Mouse (Mus musculus): Measurements from ENCODE around the gene Tyro3. TPM values are rescaled to one million over a fixed set of nuclear protein-coding genes. Genes with fewer than 3 reads are reported as not detected.

Gene Tyro3
- polyA plus RNA-seq (2015; fragmentation: Nextera tagmentation; extraction: Ambion mirVana), result 16.2 and 19.2 TPM in 2 replicates

DNA sequence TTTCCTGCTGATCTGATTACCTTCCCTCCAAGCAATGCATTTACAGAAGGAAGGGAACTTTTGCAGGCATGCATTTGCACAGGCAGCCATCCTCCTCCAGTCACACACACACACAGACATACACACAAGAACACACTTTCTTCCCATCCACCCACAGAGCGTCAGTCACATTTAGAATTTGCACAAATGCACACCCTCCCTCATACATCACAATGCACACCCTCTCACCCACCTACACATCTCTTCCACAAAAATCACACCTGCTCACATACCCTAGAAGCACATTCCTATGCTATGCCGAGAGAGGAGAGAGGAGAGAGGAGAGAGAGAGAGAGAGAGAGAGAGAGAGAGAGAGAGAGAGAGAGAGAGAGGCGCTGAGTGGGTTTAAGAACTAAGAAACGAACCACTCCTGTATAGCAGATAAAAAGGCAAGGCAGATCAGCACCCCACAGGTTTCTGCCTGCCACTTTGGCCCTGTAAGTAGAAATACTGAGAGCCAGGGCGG is at the start of gene Tyro3:
Gene Tyro3 (plus strand): TSS at position 455 of the 505 bp plus-strand sequence.
- 70% methylated on average over 5 of the region's 5 CpGs for WGBS
- H3K9ac ChIP-seq, result no peak within 1 kb of the TSS
- peaks cover 46% of the 10 kb centered on the region for H3K27me3 ChIP-seq
- H3K4me1 ChIP-seq (replicated peaks), result peaks cover 33% of the 10 kb centered on the region
- H3K9me3 ChIP-seq, result no peaks in the 10 kb centered on the region
- H3K36me3 ChIP-seq, result no peaks in the 10 kb centered on the region
- ATAC-seq (ENCODE audit: low read depth), result no peak
- no peak within 1 kb of the TSS for H3K4me3 ChIP-seq
- peak within 1 kb of the TSS; percentile 97; the same call in 1 of the 2 replicates for H3K4me2 ChIP-seq
- no peak within 1 kb of the TSS for H3K27ac ChIP-seq (replicated peaks)

DNA sequence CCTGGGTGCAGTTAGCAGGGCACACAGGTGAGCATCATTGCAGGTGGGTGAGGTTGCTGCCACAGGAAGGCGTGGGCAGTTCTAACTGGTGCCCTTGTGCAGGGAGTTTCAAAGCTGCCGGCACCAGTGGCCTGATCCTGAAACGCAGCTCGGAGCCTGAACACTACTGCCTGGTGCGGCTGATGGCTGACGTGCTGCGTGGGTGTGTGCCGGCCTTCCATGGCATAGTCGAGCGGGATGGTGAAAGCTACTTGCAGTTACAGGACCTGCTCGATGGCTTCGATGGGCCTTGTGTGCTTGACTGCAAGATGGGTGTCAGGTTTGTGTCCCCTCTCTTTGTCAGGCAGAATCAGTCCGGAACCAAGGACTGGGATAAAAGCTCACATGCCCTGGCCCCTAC is 48.3 kb upstream of the Tyro3 start:
- peaks cover 64% of the 10 kb centered on the region for H3K27me3 ChIP-seq

DNA sequence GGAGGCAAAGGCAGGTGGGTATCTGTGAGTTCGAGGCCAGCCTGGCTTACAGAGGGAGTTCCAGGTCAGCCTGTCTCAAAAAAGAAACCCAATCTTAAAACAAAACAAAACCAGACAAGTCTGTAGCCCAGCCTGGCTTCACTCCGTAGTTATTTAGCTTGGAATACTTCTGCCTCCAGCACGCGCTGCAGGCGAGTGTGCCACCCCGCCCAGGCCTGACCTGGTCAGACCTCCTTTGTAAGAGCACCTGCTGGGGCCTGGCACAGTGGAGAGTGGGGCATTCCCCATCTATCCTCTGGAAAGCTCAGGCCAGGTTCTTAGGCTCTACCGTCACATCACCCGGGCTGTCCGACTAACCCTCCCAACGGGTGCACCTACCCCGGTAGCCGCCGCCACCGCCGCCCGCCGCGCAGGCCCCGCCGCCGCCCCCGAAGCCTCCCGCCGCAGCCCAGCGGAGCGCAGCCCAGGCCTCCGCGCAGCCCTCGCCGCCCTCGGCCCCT is 39.9 kb upstream of the Tyro3 start:
- Histone ChIP-seq H3K9ac (peak overlapping the region; percentile 76), H3K9me3 (no peaks in the 10 kb centered on the region), H3K27me3 (peaks cover 63% of the 10 kb centered on the region), H3K36me3 (no peaks in the 10 kb centered on the region), H3K4me1 (replicated peaks) (peaks cover 15% of the 10 kb centered on the region), H3K4me2 (peak overlapping the region; percentile 99), H3K4me3 (peak overlapping the region; percentile 62), H3K27ac (replicated peaks) (no peak overlapping the region)
- ATAC-seq (ENCODE audit: low read depth), result 0 out of 2 replicates have a peak, but pooled peaks have one; percentile 12
- WGBS, result 3% methylated on average over 31 of the region's 31 CpGs

More for the DNA sequence above, 48.3 kb upstream of the Tyro3 start:
- no peak for ATAC-seq (ENCODE audit: low read depth)
- H3K36me3 ChIP-seq, result no peaks in the 10 kb centered on the region
- H3K4me1 ChIP-seq (replicated peaks), result peaks cover 8% of the 10 kb centered on the region
- no peak overlapping the region for H3K9ac ChIP-seq
- H3K4me3 ChIP-seq, result no peak overlapping the region
- no peak overlapping the region for H3K4me2 ChIP-seq
- H3K27ac ChIP-seq (replicated peaks), result no peak overlapping the region
- no peaks in the 10 kb centered on the region for H3K9me3 ChIP-seq
- 73% methylated on average over 13 of the region's 13 CpGs for WGBS

DNA sequence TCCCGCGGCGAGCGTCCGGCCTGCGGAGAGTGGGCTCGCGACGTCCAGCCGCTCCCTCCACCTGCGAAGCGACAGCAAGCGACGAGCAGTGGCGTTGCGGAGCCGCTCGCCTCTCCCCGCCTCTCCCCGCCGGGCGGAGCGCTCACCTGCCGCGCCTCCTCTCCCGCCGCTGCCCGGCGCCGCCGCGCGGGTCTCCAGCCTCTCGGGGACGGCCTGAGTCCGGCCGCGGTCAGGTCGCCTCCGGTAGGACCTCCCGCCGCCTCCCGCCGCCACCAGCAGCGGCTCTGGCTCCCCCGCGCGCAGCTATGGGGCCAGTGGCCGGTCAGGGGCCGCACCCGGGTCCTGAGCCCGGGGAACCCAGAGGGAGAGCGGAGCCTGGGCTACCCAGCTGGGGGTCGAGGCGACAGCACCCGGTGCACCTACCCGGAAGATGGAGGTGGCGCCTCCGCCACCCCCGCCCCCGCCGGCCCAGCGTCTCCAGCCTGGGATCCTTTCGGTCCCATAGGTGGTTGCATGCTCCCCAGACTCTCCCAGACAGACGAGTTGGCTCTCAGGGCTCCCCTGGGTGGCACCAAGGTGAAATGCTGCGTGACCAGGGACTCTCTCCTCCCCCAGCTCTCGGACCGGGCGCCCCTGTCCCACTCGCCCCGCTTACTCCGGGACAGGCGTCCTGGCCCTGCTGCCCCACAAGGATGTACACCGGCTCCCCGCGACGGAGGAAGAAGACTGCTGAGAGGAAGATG is 39.3 kb upstream of the Tyro3 start:
- Histone ChIP-seq H3K4me2 (peak overlapping the region; percentile 99), H3K27me3 (peaks cover 63% of the 10 kb centered on the region), H3K9ac (peak overlapping the region; percentile 76), H3K4me3 (peak overlapping the region; percentile 62), H3K4me1 (replicated peaks) (peaks cover 15% of the 10 kb centered on the region), H3K36me3 (peaks cover 1% of the 10 kb centered on the region; the same call in 1 of the 2 replicates), H3K9me3 (no peaks in the 10 kb centered on the region), H3K27ac (replicated peaks) (no peak overlapping the region)
- WGBS, result under 1% methylated on average over 49 of the region's 77 CpGs
- ATAC-seq (ENCODE audit: low read depth), result peak; percentile 49

DNA sequence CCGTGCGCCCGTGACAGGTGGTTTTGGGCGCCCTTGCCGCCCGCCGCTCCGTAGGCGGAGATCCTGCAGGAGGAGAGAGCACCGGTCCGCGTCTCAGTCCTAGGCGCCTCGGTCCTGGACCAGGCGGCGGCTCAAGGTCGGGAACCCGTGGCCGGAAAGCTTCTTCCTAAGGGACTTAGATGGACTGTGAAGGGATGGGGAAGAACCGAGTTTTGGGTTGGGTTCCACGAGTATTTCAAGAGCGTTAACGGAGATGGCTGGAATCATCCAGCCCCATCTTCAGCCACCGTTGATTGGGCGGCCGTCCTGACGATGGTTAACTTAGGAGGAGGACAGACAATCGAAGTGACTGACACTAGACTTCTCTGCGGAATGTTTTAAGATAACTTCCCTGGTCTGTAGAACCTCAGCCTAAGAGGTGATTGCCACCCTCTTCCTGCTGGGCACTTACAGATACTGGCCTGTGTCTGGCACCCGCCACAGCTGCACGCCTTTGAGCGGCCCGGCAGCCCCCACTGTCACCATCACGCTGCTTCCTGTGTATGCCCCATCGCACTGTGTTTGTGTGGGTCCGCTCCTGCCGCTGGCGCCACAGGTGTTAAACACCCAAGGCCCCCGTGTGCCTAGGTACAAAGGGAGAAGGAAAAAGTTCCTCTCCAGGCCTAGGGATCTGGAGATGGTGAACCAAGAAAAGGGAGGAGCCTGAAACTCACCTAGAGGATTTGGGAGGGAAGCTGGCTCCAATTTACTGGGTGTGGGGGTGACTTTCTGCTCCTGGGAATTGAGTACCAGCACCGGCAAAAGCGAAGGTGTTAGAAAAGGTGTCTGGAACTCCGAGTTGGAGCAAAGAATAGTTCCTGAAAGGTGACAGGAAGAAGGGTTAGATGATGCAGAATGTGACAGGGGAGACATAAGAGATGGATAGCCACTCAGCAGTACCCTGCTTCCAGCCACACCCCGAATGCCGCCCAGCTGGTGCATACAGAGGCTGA is 38.4 kb upstream of the Tyro3 start:
- 5% methylated on average over 44 of the region's 44 CpGs for WGBS
- Histone ChIP-seq H3K27ac (replicated peaks) (no peak overlapping the region), H3K36me3 (peaks cover 10% of the 10 kb centered on the region), H3K9ac (peak overlapping the region; percentile 76; the same call in 1 of the 2 replicates), H3K4me2 (peak overlapping the region; percentile 99), H3K4me1 (replicated peaks) (peaks cover 15% of the 10 kb centered on the region), H3K9me3 (no peaks in the 10 kb centered on the region), H3K27me3 (peaks cover 63% of the 10 kb centered on the region), H3K4me3 (peak overlapping the region; percentile 62)
- ATAC-seq (ENCODE audit: low read depth), result 0 out of 2 replicates have a peak, but pooled peaks have one; percentile 15

DNA sequence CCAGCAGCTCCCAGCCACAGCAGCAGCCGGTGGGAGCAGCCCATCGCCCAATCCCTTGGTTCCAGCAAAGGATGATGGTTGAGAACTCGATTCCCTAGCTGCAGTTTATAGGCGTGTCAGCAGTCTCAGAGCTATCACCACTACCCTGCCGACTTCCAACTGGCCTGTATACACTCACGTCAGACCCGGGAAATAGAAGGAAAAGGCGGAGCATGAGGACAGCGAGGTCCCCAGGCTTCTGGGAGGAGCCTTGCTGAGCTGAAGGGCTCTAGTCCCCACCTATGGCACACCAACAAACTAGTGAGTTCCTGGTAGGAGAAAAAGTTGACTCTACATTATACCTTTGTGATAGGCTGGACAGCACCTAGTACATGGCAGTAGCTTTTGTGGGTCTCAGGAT is 37.3 kb upstream of the Tyro3 start, which contains the start of gene Ltk:
Gene Ltk (minus strand): TSS at position 181 of the 400 bp plus-strand sequence.
- H3K9ac ChIP-seq, result no peak within 1 kb of the TSS
- peaks cover 63% of the 10 kb centered on the region for H3K27me3 ChIP-seq
- WGBS, result 8% methylated on average over 9 of the region's 9 CpGs
- H3K27ac ChIP-seq (replicated peaks), result no peak within 1 kb of the TSS
- H3K9me3 ChIP-seq, result no peaks in the 10 kb centered on the region
- H3K36me3 ChIP-seq, result peaks cover 21% of the 10 kb centered on the region
- ATAC-seq (ENCODE audit: low read depth), result no peak
- H3K4me2 ChIP-seq, result peak within 1 kb of the TSS; percentile 99; the same call in 1 of the 2 replicates
- peaks cover 15% of the 10 kb centered on the region for H3K4me1 ChIP-seq (replicated peaks)
- no peak within 1 kb of the TSS for H3K4me3 ChIP-seq

DNA sequence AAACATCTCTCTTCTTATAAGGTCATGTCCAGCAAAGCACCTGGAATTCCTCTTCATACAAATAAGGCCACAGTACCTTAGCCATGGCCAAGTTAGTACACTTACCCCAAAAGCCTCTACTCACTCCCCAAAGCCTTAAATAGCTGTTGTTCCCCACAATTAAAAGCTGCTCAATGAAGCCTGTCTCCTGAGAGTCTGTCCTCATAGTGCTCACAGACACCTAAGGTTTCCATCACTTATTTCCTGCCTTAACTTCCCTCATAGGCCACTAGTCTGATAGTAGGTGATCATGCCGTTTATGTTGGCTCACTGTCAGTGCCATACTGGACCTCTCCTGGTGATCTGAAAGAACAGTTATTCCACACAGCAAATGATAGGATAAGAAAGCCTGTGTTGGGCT is 35.3 kb upstream of the Tyro3 start:
- 84% methylated on average over 1 of the region's 1 CpGs for WGBS
- Histone ChIP-seq H3K27ac (replicated peaks) (no peak overlapping the region), H3K4me1 (replicated peaks) (peaks cover 15% of the 10 kb centered on the region), H3K4me3 (no peak overlapping the region), H3K4me2 (no peak overlapping the region), H3K36me3 (peaks cover 33% of the 10 kb centered on the region), H3K9me3 (no peaks in the 10 kb centered on the region), H3K9ac (no peak overlapping the region), H3K27me3 (peaks cover 51% of the 10 kb centered on the region)
- no peak for ATAC-seq (ENCODE audit: low read depth)

DNA sequence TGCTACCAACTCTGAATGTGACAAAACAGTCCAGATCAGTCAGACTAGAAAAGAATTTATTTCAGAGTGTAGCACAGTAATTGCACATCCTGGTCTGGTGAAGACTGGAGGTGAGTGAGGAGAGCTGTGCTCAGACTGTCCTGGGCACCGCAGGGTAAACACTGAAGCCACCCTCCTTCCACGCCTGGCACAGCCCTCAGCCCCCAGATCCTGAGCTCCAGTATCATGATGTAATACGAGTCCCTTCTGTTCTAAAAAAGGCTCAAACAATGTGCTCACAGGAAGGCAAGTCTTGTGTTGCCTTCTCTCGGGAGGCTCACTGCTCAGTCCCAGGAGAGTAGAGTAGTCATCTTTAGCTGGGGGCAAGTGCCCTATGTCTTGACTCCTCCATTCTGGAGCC is 33.6 kb upstream of the Tyro3 start:
- Histone ChIP-seq H3K9ac (no peak overlapping the region), H3K4me2 (no peak overlapping the region), H3K4me3 (no peak overlapping the region), H3K9me3 (no peaks in the 10 kb centered on the region), H3K27ac (replicated peaks) (no peak overlapping the region), H3K36me3 (peaks cover 45% of the 10 kb centered on the region), H3K4me1 (replicated peaks) (no peaks in the 10 kb centered on the region), H3K27me3 (peaks cover 34% of the 10 kb centered on the region)
- ATAC-seq (ENCODE audit: low read depth), result no peak
- WGBS, result 72% methylated on average over 4 of the region's 4 CpGs

DNA sequence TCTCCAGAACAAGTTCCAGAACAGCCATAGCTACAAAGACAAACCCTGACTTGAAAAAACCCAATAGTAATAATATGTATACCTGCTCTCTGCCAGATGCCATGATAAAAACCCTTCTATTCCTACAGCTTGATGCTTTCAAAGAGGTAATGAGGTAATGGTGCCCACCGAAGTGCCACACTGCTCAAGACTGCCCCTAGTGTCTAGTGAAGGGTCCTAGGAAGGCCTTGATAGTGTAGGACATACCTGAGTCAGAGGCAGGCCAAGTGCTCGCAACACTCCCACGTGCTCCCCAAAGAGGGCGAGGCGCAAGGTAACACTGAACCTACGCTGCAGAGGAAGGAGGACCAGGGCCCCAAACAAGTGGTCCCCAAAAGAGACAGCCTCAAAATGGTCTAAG is 30.3 kb upstream of the Tyro3 start:
- no peak overlapping the region for H3K4me2 ChIP-seq
- H3K27ac ChIP-seq (replicated peaks), result no peak overlapping the region
- H3K9me3 ChIP-seq, result no peaks in the 10 kb centered on the region
- H3K27me3 ChIP-seq, result peaks cover 2% of the 10 kb centered on the region
- WGBS, result 94% methylated on average over 6 of the region's 6 CpGs
- no peak overlapping the region for H3K9ac ChIP-seq
- no peak for ATAC-seq (ENCODE audit: low read depth)
- peaks cover 78% of the 10 kb centered on the region for H3K36me3 ChIP-seq
- H3K4me1 ChIP-seq (replicated peaks), result no peaks in the 10 kb centered on the region
- H3K4me3 ChIP-seq, result no peak overlapping the region

DNA sequence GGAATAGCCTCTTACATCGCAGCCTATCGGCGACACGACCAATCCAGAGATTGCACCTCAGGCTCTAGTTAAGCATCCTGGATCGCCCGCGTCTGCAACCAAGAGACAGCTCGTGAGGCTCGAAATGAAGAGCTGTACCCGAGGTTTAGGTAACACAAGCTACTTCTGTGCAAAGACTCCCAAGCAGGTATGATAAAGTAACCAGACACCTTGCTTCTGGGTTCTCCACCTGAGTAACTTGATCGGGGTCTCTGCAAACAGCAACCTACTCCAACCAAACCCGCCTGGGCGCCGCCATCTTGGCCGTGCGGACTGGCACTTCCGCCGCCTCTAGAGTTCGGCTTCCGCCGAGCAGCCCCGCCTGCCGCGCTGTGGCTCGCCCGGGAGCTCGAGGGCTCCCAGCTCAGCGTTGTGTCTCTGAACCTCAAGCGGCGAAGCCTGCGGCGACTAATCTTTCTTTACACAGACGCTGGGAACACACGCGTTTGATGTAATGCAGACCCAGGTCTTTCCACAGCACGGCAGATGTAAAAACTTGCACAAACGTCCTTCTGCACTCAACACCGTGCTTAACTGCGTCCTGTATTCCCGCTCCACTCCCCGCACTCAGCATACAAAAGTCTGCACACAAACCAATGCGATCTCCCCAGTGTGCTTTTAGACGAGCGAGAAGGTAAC is 10.2 kb upstream of the Tyro3 start, which contains the start of gene Rpap1:
Gene Rpap1 (minus strand): TSS at position 332 of the 678 bp plus-strand sequence.
- Histone ChIP-seq H3K9ac (peak within 1 kb of the TSS; percentile 74), H3K27me3 (no peaks in the 10 kb centered on the region; the same call in 1 of the 2 replicates), H3K9me3 (no peaks in the 10 kb centered on the region), H3K4me2 (peak within 1 kb of the TSS; percentile 70), H3K4me3 (peak within 1 kb of the TSS; percentile 63), H3K4me1 (replicated peaks) (peaks cover 9% of the 10 kb centered on the region), H3K36me3 (peaks cover 14% of the 10 kb centered on the region), H3K27ac (replicated peaks) (peak within 1 kb of the TSS; percentile 90)
- peak; percentile 97 for ATAC-seq (ENCODE audit: low read depth)
- WGBS, result under 1% methylated on average over 44 of the region's 44 CpGs

DNA sequence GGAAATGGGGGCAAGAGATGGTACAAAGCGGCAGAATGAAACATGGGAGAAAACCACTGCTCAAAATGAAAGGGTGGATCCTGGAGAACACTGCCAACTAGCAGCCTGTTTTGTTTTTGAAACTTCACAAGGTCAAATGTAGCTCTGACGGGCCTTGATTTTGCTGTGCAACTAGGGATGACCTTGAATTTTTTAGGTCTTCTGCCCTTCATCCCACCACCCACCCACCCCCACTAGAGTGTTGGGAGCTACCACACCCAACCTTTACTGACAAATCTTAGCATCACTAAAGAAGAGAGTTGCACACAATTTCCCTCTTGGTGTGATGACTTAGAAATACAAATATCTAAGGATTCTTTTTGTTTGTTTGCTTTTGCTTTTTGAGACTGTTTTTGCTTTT is 7.5 kb upstream of the Tyro3 start:
- H3K27ac ChIP-seq (replicated peaks), result no peak overlapping the region
- H3K4me2 ChIP-seq, result no peak overlapping the region
- H3K4me1 ChIP-seq (replicated peaks), result peaks cover 9% of the 10 kb centered on the region
- no peak for ATAC-seq (ENCODE audit: low read depth)
- H3K4me3 ChIP-seq, result no peak overlapping the region
- no peaks in the 10 kb centered on the region for H3K9me3 ChIP-seq
- no peaks in the 10 kb centered on the region for H3K36me3 ChIP-seq
- H3K9ac ChIP-seq, result no peak overlapping the region
- peaks cover 6% of the 10 kb centered on the region; the same call in 1 of the 2 replicates for H3K27me3 ChIP-seq
- 94% methylated on average over 2 of the region's 2 CpGs for WGBS

Data from neural tube, embryonic 13.5 days (tissue).